Mouse (Mus musculus): ENCODE results near the gene Sec14l2. TPM values are rescaled to one million over a fixed set of nuclear protein-coding genes. Genes with fewer than 3 reads are reported as not detected.
A peak's percentile ranks its signal among the peaks of the same experiment; 100 is the strongest.

The Sec14l2 gene
- total RNA-seq, 2 experiments from 2014 or later: not detected

DNA sequence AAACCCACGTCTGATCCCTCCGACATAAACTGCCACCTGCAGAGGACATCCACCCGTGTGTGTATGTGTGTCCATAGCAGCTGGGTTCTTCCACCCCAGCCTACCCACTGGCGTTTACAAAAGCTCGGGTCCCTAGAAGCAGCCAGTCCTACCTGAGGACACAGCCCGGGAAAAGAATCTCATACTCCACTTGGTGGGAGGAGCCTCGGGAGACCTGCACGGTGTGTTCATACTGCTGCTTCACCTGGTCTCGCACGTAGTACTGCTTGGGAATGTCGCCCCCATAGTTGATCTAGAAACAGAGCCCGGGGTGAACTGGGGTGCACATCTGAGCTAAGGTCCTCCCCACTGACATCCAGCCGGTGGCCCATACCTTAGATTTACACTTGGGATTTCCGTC, 19.7 kb downstream of the Sec14l2 start:
- no peak for ATAC-seq (replicated peaks; ENCODE audit: poor library complexity, severe bottlenecking)

DNA sequence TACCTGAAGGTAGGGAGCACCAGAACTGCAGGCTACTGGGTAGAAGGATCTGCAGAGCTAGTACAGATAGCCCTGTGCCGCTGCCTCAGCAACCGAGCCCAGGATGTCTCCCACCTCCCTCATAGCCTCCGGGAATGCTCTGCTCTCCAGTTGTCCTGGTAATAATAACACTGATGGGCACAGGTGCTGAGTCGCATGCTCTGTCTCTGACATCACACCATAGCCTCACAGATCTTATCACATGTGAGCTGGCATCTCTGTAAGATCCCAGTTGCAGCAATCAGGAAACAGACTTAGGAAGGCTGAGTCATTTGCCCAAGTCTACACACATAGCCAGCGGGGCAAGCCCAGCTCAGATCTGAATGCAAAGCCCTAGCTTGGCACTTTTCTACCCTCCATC, 21.4 kb downstream of the Sec14l2 start:
- ATAC-seq (replicated peaks; ENCODE audit: poor library complexity, severe bottlenecking): peak; percentile 60; the same call in 1 of the 2 replicates

DNA sequence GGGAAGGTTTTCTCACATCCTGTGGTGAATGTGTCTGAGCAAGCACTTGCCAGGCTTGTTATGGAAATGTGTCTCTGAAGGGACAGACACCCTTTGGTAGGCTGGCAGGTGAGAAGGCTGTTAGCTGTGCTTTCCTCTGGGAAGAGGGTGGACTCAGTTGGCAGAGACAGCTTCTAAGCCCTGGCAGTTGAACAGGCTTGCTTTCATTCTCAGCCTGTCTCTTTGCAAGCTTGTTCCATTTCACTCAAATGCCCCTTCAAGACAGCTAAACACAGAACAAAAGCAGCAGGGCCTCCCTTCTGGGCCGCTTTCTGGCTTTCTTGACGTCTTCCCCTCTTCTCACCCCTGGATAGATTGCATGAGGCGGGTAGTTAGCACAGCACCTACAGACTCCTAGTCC, 23.8 kb downstream of the Sec14l2 start:
- ATAC-seq (replicated peaks; ENCODE audit: poor library complexity, severe bottlenecking): no peak

DNA sequence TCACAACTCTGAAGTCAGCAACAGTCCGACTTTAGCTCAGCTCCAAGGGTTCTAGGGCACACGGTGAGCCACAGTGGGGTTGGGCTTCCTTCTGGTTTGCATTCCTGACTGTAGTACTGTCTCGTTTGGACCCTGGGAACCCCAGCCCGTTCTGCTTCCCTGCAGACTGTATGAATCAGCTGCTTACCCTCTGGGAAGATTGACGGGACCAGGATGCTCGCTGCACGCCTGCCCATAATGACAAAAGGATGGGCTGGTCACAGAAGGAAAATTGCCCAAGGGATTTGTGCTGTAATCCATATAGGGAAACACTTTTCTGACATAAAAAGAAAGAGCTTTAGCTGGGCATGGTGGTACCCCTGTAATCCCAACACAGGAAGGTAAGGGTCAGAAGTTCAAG, 24.4 kb downstream of the Sec14l2 start:
- no peak for ATAC-seq (replicated peaks; ENCODE audit: poor library complexity, severe bottlenecking)

DNA sequence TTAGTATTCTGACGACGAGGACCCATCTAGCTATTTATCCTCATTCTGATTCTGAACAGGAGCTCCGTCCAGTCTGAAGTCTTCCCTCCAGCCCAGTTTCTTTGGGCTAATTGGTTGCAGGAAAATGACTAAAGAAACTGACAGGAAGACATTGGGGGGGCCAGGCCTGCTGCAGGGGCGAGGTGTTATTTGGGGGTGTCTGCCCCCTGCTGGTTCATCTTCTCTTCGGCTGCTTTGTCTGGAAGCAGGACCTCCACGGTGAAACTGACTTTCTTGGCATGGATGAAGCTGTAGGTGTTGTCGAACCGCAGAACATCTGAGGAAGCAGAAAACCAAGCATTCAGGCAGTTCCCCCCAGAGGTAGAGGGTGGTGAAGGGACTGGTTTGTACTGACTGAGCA, 25.1 kb downstream of the Sec14l2 start:
- ATAC-seq (replicated peaks; ENCODE audit: poor library complexity, severe bottlenecking): no peak

DNA sequence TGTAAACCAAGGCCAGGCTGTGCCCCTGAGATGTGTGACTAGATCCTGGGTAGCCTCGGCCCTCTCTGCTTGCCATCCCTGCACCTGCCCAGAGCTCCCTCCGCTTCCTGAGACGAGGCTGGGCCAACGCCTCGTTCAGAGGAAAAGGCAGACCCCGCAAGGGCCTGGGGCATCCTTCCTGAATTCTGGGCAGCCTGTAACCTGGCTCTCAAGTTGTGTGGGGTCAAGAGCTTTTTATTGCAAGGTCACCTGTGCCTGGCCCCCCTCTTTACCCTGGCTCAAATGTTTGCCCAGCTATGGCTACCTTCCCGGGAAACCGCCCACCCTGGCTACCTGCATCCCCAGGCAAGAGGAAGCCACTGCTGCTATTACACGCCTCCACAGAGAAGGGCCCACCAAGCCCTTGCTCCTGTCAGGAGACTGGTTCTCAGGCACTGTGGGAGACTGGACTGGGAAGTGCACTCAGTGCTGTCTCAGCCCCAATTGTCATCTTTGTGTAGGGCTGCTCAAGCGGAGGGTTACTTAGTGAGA, 26.1 kb downstream of the Sec14l2 start:
- no peak for ATAC-seq (replicated peaks; ENCODE audit: poor library complexity, severe bottlenecking)

DNA sequence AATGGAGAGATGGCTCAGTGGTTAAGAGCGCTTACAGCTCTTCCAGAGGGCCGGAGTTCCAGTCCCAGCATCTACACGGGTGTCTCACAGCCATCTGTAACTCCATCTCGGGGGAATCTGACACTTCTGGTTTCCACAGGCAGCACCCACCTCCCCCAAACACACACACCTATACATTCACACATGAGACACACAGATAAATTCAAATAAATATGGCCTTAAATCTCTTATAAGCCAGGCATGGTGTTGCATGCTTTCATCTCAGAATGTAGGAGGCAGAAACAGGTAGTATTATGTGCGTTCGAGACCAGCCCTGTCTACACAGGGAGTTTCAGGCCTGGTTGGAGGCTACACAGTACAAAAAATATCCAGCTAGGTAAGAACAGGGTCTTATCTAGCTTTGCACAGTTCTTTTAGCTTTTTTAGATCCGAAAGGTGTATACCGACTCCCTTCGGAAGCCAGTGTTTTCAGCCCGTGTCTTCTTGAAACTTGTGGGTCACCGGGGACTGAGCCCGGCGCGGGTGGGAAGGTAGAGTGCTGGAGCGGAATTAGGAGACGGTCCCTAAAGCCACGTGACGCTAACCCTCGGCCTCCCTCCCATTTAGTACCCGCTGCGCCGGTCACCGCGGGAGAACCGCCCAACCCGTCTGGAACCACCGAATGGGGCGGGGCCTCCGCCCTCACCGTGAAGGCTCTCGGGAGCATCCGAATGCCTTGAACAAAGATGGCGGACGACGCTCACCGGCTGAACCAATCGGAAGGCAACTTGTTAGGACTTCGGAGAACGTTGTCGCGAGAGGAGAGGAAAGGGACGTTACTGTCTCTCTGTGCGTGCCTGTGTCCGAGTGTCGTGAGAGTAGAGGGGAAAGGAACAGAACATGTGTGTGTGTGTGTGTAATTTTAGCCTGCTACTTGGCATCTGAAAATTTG, 26.9 kb downstream of the Sec14l2 start:
- ATAC-seq (replicated peaks; ENCODE audit: poor library complexity, severe bottlenecking): peak; percentile 90

DNA sequence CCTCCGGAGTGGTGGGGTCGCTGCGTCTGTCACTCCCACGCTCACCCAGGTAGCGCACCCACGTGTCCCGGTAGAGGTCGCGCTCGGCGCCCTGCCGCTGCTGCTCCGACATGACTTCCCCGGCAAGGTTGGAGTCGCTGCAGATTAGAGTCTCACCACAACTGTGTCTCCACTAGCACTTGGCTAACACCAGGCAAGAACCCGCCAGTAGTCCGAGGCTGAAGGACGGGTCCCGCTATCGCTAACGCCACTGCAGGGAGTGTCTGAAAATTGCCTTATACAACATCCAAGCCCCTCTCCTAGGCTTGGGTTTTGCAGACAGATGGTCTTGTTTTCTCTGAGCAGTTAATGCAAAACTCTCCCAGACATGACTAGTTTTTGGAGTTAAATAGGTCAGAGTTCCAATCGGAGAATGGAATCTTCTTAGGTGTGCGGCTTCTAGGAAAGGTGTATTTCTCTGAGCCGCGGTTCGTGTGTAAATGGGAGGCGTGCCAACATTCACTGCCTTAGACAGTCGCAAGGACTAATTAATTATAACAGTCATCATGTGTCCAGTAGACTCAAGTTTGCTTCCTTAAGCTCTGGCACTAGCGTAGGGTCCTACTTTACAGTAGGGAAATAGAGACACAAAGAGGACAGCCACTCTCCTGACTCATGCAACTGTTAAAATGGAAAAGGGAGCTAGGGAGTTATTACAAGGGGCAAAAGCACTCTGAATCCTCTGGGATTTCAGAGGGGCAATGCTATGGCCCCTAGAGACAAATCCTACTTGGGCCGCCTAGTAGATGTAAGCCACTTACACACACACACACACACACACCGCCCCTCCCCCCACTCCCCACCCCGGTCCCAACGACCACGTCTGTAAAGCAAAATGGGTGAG, 27.8 kb downstream of the Sec14l2 start, which contains the start of gene Mtfp1:
Mtfp1 (minus strand) TSS at position 275 of the 883 bp plus-strand sequence.
- ATAC-seq (replicated peaks; ENCODE audit: poor library complexity, severe bottlenecking): peak; percentile 21

DNA sequence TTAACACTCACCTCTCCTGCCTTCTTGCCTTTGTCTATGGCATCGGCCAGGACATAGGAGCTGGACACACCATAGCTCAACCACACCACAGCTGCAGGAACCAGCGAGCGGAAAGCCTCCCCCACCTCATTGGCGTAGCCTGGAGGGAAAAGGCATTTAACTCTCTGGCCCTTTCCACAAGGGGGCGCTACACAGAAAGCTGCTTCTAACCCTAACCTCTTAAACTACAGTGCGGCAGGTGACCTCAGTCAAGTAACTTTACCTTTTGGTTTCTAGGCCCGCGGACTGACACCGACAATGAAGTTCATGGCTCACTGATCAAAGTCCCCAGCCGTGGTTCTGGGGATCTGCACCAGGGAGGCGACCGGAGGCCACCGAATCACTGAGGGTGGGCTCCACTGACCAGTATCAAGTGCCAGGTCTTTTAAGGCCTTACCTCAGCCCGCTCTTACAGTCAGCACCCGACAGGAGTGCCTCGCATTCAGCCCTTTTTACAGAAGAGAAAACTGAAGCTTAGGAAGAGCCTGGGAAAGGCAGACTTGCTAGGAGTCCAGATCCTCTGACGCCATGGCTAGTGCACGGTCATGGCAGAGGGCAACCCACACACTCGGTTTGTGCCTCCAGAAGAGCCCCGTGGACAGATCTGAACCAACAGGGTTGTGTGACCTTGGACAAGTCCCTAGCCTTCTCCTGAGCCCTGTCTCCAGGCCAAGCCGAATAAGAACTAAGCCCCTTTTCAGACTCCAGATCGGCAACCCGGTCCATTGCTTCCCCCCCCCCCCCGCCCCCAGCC, 28.6 kb downstream of the Sec14l2 start:
- peak; percentile 33 for ATAC-seq (replicated peaks; ENCODE audit: poor library complexity, severe bottlenecking)

DNA sequence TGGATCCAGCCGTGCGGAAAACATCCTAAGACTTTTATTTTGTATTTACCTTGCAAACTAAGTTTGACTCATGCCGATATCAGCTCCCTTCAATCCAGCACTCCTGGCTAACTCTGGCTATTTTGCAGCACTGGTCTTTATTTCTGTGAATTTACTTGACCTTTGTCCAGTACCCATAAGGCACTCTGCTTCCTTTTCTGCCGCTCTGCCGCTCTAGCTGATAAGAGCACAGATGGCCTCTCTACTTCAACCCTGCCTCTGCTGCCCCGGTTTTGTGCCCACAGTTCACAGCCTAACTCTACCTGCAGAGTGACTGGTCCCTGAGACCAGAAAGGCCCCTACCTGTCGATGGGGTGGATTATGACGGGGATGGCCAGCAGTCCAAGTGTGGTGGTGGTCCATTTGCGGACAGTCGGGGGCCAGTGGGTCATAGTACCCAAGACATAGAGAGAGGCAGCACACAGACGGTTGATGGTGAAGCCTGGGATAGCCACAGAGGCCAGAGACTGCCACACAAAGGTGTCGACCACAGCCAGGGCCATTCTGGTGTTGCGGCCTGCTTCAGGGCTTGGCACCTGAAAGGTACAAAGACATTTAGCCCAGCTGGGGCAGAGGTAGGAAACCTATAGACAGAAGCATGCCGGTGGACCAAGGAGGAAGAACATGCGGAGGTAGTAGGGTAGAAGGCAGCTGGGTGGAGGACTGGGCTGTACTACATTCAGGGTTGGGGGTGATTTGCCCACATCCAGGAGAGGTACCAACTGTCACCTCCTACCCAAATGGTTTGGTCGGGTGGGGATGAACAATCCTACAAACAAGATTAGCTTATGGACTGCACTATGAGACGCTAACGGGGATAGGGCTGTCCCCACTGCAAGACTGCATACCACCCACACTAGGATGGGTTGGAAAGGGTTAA, 29.5 kb downstream of the Sec14l2 start:
- no peak for ATAC-seq (replicated peaks; ENCODE audit: poor library complexity, severe bottlenecking)

DNA sequence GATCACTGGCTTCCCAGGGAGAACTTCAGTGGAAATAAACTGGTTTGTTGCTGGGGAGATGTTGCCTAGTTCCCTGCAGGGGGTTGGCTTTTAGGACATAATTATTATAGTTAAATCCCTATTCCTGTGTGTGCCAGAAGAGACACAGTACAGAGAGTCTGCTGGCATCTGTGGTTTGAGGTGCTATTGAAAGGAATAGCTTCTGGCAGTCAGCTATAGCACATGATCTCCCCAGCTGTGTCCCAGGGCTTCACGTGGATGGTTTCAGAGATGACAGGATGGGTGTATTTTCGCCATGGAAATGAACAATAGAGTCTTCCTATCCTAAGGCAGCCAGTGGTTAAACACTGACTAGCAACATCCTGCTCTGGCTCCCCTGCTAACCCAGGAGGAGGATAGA, 35.9 kb downstream of the Sec14l2 start:
- ATAC-seq (replicated peaks; ENCODE audit: poor library complexity, severe bottlenecking): no peak

DNA sequence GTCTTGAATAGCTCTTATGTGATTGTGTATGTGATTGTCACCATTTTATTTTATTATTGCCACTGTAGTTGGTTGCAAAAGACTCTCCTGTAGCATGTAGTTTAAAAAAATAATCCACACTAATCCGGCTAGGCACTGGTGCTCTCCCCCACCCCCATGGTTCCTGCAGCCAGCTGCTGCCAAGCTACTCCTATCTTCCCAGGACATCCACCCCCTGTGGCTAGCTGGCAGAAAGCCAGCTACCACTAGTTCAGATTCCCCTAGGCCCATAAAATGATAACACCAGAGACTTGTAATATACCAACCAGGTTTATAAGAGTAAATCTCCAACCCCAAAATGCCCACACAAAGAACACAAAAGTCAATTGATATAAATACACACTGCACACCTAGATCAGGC, 37.0 kb downstream of the Sec14l2 start:
- no peak for ATAC-seq (replicated peaks; ENCODE audit: poor library complexity, severe bottlenecking)

DNA sequence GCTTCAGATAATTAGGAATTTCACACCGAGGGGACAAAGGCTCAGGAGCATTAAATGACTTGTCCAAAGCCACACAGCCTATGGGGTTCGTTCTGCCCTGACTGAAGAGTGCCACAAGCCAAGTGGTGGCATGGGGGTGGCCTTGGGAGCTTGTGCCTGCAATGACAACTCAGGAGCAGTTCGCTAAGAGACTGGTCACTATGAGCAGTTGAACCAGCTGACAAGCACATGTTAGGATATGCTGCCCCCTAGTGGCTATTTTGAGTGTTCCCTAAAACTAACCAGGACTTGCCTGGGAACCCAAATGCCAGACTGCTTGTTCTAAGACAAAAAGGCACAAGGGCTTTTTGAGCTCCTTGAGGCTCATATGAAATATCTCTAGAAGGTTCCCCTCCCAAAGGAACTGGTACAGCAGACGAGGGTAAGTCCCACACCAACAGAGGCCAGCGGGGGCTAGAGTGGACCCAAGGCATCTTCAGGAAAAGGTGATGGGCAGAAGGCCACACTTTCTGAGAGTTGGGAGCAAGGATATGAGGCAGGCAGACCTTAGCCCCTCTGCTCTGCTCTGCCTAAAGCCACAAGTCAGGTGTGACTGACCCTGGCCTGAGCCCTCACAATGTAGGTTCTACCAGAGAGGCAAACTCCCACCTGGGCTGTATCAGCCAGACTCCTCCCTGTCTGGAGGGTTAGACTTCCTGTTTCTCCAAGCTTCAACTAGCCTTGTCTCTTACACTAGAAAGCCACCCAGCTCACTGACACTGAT, 39.7 kb downstream of the Sec14l2 start:
- peak; percentile 63; the same call in 1 of the 2 replicates for ATAC-seq (replicated peaks; ENCODE audit: poor library complexity, severe bottlenecking)

DNA sequence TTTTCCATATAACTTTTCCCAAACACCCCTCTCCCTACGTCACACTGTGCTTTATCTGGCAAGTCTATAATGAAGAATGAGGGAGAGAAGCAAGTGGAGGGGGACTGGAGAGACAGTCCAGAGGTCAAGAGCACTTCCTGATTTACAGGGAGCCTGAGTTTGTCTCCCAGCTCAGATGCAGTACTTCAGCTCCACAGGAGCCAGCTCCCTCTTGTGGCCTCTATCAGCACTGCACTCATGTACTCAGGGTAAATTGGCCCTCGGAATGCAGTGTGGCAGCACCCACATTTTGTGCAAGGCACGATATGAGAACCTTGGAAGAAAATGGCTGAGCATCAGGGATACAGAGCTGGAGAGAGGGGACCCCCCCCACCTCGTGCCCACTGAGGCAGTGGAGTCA, 43.0 kb downstream of the Sec14l2 start:
- ATAC-seq (replicated peaks; ENCODE audit: poor library complexity, severe bottlenecking): peak; percentile 90

DNA sequence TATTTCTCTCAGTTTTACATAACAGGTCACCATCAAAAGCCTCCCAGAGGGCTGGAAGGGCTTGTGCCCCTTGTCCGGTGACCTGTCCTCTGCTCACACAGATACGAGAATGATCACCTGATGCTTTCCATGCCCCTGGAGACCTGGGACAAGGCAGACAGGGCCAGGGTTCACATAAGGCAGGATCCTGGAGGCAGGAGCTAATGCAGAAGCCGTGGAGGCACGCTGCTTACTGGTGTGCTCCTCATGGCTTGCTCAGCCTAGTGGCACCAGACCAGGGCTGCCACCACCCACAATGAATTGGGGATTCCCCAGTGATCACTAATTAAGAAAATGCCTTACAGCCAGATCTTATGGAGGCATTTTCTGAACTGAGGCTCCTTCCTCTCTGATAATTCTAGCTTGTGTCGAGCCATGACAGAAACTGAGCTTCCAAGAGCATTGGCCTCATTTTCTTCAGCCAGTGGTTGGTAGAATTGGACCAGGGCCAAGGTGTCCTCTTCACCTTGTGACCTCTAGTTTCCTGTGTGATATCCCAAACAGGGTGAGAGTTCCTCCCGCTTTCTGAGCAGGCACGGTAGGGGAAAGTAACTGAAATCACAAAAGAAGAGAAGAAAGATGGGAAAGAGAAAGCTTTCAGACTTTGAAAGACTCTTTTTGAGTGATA, 44.8 kb downstream of the Sec14l2 start:
- no peak for ATAC-seq (replicated peaks; ENCODE audit: poor library complexity, severe bottlenecking)

DNA sequence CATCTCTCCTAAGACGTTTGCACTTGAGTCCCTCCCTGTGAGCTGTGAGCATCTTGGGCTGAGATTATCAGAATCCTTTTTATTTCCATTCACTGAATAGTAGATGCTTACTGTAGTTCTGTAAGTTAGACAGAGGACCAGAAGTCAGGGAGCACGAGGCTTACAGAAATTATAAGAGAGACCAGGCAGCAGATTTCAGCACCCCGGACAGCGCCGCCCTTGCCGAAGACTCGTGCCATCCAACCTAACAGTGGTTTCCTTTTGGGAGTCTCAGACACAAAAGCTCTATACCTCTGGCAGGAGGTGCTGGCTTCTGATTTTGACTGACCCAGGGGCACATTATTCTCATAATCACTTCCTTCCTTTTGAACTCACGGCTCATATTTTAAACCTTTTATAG, 46.6 kb downstream of the Sec14l2 start:
- ATAC-seq (replicated peaks; ENCODE audit: poor library complexity, severe bottlenecking): peak; percentile 58; the same call in 1 of the 2 replicates

DNA sequence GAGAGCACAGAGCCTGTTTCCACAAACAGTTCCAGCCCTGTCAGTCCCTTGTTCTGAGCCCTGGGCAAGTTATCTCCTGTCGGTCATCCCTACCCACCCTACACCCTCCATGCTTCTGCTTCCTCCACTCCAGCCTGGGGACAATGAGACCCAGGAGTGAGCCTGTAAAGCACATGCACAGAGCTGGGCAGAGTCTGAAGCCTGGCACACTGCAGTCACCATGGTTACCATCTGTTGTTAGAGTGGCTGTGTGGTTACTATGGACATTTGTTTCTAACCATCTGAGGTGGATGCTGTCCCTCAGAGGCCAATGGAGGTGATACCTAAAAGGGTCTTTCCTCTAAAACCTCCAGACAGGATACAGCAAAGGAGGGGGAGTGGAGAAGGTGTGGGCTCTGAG, 53.6 kb downstream of the Sec14l2 start:
- no peak for ATAC-seq (replicated peaks; ENCODE audit: poor library complexity, severe bottlenecking)
